Mouse (Mus musculus) stomach, embryonic 14.5 days (tissue): ENCODE results near the gene Pdcd2l. TPM values are rescaled to one million over a fixed set of nuclear protein-coding genes. Genes with fewer than 3 reads are reported as not detected.
A peak's percentile ranks its signal among the peaks of the same experiment; 100 is the strongest.

Experiments used
- ATAC-seq: fragments of 200-750 bp; cut with Nextera tagmentation; 2 replicates; pipeline ENCODE4 v1.8.0; 2017; ENCODE audit warnings: low read depth, moderate TSS enrichment; ENCODE audit not compliant: insufficient number of reproducible peaks, insufficient read depth, low FRiP score
- H3K27ac ChIP-seq: fragments of 300-500 bp; sonication (generic); 2 replicates; pipeline ENCODE4 v1.5.1; 2014; ENCODE audit warnings: mild to moderate bottlenecking, low read length, moderate library complexity, mixed read lengths
- H3K27me3 ChIP-seq: fragments of 300-500 bp; sonication (generic); 2 replicates; pipeline ENCODE4 v1.6.1; 2014; ENCODE audit warnings: low read length, control low read depth, mixed read lengths; ENCODE audit not compliant: control insufficient read depth, insufficient read depth
- H3K36me3 ChIP-seq: fragments of 300-500 bp; sonication (generic); 2 replicates; pipeline ENCODE4 v1.6.1; 2014; ENCODE audit warnings: mild to moderate bottlenecking, control low read depth, low read length, moderate library complexity, mixed read lengths; ENCODE audit not compliant: control insufficient read depth, insufficient read depth
- H3K4me1 ChIP-seq: fragments of 300-500 bp; sonication (generic); 2 replicates; pipeline ENCODE4 v1.6.1; 2014; ENCODE audit warnings: low read length, control low read depth, mixed read lengths; ENCODE audit not compliant: control insufficient read depth, insufficient read depth
- H3K4me2 ChIP-seq: fragments of 300-500 bp; sonication (generic); replicated peaks from 2 replicates; pipeline ENCODE4 v1.6.1; 2014; ENCODE audit warnings: low read depth, low read length, control low read depth
- H3K4me3 ChIP-seq: fragments of 300-500 bp; sonication (generic); 2 replicates; pipeline ENCODE4 v1.5.1; 2014; ENCODE audit warnings: low read depth, low read length, control low read depth
- H3K9ac ChIP-seq: fragments of 300-500 bp; sonication (generic); replicated peaks from 2 replicates; pipeline ENCODE4 v1.6.1; 2014; ENCODE audit warnings: low read depth, mild to moderate bottlenecking, control low read depth, low read length, moderate library complexity, mixed read lengths
- H3K9me3 ChIP-seq: fragments of 300-500 bp; sonication (generic); 2 replicates; pipeline ENCODE4 v1.6.1; 2016; ENCODE audit warnings: low read depth, low read length, control low read depth; ENCODE audit not compliant: control insufficient read depth
- WGBS: fragments of 180-500 bp; shearing (Covaris S2); extraction: QIAGEN DNeasy Blood & Tissue Kit; methylation state at CpG from one replicate; pipeline ENCODE4 v1.1.7; 2014; 5-methylcytosine and 5-hydroxymethylcytosine counted together
- polyA plus RNA-seq: library from polyadenylated mRNA; unstranded; fragments of >200 nt; fragmentation: Nextera tagmentation; extraction: Ambion mirVana; gene quantifications from 2 replicates; pipeline ENCODE4 v1.2.1, GENCODE M21; 2014

Gene Pdcd2l
- polyA plus RNA-seq, 1 experiment from 2014 or later = 64.1 TPM

DNA sequence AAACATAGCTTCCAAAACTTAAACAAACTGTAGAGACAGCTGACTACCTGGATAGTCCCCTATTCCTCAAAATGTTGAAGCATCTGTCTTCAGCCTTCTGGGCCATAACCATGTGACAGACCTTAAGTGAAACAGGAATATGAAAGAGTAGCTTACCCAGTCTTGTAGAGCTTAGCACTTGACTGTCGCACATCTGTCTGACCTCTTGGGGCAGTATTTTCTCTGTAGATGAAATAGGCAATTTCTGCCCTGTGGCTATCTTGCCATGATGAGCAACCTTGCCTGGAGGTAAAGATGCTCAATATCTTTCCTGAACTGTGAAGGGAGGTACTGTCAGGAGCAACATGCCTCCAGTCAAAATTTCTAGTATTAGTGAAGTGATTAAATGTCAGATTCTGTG lies 24.2 kb downstream of the Pdcd2l start:
- ATAC-seq = no peak
- H3K9ac ChIP-seq = no peak overlapping the region
- no peak overlapping the region for H3K4me2 ChIP-seq
- H3K27me3 ChIP-seq = no peaks in the 10 kb centered on the region
- 79% methylated on average over 1 of the region's 1 CpGs for WGBS
- no peaks in the 10 kb centered on the region for H3K9me3 ChIP-seq
- no peak overlapping the region for H3K27ac ChIP-seq
- H3K4me3 ChIP-seq = no peak overlapping the region
- no peaks in the 10 kb centered on the region for H3K4me1 ChIP-seq
- no peaks in the 10 kb centered on the region for H3K36me3 ChIP-seq

DNA sequence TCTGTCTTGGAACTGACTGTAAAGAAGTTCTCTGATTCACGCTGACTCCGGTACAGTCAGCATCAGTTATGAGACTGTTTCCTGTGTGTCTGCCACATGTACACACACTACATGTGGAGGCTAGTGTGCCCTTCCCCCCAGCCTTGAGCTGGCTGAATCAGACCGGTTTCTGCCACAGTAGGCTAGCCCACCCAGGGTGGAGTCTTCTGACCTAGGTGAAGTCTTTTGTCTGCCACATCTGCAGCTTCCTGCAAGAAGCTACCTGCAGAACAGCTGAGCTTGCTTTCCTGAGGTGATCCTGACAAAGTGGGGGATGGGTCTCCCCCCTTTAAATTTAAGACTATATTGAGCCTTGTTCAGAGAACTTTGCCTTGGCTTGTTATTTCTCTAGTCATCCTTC lies 27.0 kb downstream of the Pdcd2l start, which contains the start of gene Uba2:
Gene Uba2 (minus strand): TSS at position 146 of the 400 bp plus-strand sequence.
- Histone ChIP-seq H3K9me3 (no peaks in the 10 kb centered on the region), H3K9ac (peak within 1 kb of the TSS; percentile 95), H3K4me3 (peak within 1 kb of the TSS; percentile 94), H3K4me1 (peaks cover 3% of the 10 kb centered on the region; the same call in 1 of the 2 replicates), H3K36me3 (peaks cover 10% of the 10 kb centered on the region; the same call in 1 of the 2 replicates), H3K27me3 (no peaks in the 10 kb centered on the region), H3K4me2 (peak within 1 kb of the TSS; percentile 85), H3K27ac (peak within 1 kb of the TSS; percentile 90; the same call in 1 of the 2 replicates)
- 70% methylated on average over 3 of the region's 3 CpGs for WGBS
- no peak for ATAC-seq

DNA sequence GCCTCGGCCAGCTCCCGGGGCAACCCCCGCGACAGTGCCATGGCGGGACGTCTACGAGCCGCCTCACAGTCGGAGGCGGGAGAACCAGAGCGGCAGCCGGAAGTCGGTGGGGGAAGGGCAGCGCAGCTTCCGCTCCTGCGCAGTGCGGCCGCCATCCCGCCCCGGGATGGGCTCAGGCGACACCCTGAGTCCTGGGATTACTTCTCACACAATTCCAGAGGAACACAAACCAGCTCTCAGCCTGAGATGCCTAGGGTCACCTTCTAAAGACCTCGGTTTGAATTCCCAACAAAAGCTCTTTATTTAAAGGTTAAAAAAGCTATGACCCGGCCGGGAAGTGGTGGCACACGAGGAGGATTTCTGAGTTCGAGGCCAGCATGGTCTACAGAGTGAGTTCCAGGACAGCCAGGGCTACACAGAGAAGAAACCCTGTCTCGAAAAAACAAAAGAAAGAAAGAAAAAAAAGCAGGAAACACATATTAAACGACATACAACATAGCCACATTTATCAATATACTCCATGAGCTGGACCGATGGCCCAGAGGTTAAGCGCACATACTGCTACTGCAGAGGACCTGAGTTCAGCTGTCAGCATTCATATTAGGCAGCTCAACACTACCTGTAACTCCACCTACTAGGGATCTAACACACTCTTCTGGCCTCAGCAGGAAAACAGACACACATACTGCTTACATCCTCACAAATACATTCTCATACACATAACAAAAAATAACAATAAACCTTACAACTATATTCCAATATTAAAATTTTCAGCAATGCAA lies 27.8 kb downstream of the Pdcd2l start:
- H3K27me3 ChIP-seq = no peaks in the 10 kb centered on the region
- H3K9me3 ChIP-seq = no peaks in the 10 kb centered on the region
- H3K9ac ChIP-seq = peak overlapping the region; percentile 95
- H3K4me2 ChIP-seq = peak overlapping the region; percentile 85
- peak; percentile 96 for ATAC-seq
- peak overlapping the region; percentile 90 for H3K27ac ChIP-seq
- H3K4me1 ChIP-seq = peaks cover 3% of the 10 kb centered on the region; the same call in 1 of the 2 replicates
- peaks cover 15% of the 10 kb centered on the region for H3K36me3 ChIP-seq
- H3K4me3 ChIP-seq = peak overlapping the region; percentile 94
- WGBS = 10% methylated on average over 30 of the region's 30 CpGs

DNA sequence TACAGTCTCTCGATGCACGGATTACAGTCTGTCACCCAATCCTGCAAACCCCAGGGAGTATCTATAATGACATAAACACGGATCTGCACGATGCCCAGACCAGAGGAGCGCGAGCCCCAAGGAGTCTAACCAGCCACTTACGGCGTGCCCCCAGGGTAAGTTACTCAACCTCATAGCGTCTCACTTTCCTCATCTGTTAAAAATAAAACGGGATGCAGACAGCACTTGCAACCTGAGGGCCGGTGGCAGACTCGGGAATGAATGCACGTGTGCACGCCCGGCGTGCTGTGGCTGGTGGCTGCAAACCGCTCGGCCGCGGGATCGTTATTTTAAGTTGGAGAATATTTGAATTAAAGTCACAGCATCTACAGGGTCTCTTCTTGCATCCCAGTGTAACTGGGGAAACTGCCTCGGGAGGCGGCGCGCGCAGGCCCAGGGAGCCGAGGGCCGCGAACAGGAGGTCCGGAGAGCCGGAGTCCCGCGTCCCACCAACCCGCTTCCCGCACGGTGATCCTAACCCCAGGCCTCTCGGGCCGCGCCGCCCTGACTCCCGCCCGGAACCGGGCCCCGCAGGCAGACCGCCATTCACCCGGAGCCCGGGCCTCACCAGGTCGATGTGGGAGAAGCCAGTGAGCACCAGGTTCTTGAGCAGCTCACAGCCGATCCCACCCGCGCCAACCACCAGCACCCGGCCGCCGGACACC lies 28.5 kb downstream of the Pdcd2l start:
- peak overlapping the region; percentile 94 for H3K4me3 ChIP-seq
- peak overlapping the region; percentile 90 for H3K27ac ChIP-seq
- under 1% methylated on average over 54 of the region's 54 CpGs for WGBS
- peak; percentile 76 for ATAC-seq
- peak overlapping the region; percentile 85 for H3K4me2 ChIP-seq
- H3K9ac ChIP-seq = peak overlapping the region; percentile 95
- no peaks in the 10 kb centered on the region for H3K27me3 ChIP-seq
- H3K9me3 ChIP-seq = no peaks in the 10 kb centered on the region
- peaks cover 21% of the 10 kb centered on the region for H3K36me3 ChIP-seq
- H3K4me1 ChIP-seq = peaks cover 3% of the 10 kb centered on the region; the same call in 1 of the 2 replicates

DNA sequence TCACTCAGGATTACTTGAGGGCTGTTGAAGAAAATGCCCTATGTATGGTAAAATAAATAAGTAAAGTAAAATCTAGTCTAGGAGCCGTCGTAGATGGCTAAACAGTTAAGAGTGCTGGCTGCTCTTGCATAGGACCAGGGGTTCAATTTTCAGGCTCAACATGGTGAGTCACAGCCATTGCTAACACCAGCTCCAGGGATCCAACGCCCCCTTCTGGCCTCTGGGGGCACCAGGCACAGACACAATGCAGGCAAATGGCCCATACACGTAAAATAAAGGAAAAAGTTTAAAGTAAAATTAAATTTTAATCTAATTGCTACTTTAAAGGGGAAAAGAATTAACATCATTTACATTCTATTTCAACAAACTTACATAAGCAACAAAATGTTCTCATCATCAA lies 29.6 kb downstream of the Pdcd2l start:
- Histone ChIP-seq H3K36me3 (peaks cover 30% of the 10 kb centered on the region), H3K4me1 (peaks cover 3% of the 10 kb centered on the region; the same call in 1 of the 2 replicates), H3K9ac (no peak overlapping the region), H3K4me3 (no peak overlapping the region), H3K9me3 (no peaks in the 10 kb centered on the region), H3K27me3 (no peaks in the 10 kb centered on the region), H3K4me2 (0 out of 2 replicates have a peak overlapping the region, but pooled peaks have one; percentile 8), H3K27ac (no peak overlapping the region)
- no peak for ATAC-seq
- WGBS = 52% methylated on average over 4 of the region's 4 CpGs

DNA sequence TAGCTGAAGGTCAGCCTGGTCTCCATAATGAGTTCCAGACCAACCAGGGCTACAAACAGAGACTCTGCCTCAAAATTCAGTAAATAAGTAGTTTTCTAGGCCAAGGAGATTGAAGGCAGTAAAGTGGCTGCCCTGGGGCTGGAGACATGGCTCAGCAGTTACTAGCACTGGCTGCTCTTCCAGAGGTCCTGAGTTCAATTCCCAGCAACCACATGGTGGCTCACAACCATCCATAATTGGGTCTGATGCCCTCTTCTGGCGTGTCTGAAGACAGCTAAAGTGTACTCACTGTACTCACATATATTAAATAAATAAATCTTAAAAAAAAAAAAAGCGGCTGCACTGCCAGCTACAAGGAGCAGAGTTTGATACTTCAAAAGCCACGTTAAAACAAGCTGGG lies 30.5 kb downstream of the Pdcd2l start:
- H3K4me3 ChIP-seq = no peak overlapping the region
- H3K9ac ChIP-seq = no peak overlapping the region
- H3K4me2 ChIP-seq = no peak overlapping the region
- no peak overlapping the region for H3K27ac ChIP-seq
- no peaks in the 10 kb centered on the region for H3K9me3 ChIP-seq
- ATAC-seq = no peak
- H3K36me3 ChIP-seq = peaks cover 39% of the 10 kb centered on the region
- 71% methylated on average over 3 of the region's 3 CpGs for WGBS
- H3K4me1 ChIP-seq = peaks cover 3% of the 10 kb centered on the region; the same call in 1 of the 2 replicates
- no peaks in the 10 kb centered on the region for H3K27me3 ChIP-seq

DNA sequence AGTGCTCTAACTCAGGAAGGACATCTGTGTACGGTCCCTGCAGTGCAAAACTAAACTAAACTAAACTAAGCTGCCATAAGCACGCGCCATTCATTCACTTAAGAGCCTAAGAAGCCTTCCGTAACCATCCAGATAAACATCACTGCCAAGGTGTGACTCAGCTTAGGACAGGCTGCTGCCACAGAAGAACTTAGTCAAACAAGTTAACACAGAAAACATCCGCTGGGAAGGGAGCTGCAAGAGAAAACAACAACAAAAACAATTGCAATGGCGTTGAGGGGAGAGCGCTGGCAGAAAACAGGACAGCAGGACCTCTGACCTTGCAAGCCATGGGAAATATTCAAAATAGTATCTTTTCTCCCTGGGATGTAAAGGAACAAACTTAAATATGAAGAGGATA lies 31.8 kb downstream of the Pdcd2l start:
- no peak overlapping the region for H3K4me3 ChIP-seq
- ATAC-seq = no peak
- WGBS = 90% methylated on average over 7 of the region's 7 CpGs

DNA sequence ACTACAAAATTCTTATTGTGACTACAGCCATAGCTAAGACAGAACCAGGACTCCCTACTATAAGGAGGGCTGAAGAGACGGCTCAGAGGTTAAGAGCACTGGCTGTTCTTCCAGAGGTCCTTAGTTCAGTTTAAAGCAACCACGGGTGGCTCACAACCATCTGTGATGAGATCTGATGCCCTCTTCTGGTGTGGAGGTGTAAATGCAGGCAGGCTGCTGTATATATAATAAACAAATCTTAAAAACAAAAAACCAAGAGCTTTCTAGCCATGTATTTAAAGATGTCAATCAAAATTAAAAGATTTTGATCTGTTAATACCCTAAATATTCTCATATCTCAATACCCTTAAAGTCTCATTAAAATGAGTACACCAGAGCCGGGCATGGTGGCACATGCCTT lies 37.3 kb downstream of the Pdcd2l start:
- Histone ChIP-seq H3K4me3 (no peak overlapping the region), H3K27me3 (no peaks in the 10 kb centered on the region), H3K9me3 (no peaks in the 10 kb centered on the region), H3K36me3 (peaks cover 88% of the 10 kb centered on the region), H3K4me1 (no peaks in the 10 kb centered on the region), H3K4me2 (no peak overlapping the region), H3K27ac (no peak overlapping the region), H3K9ac (no peak overlapping the region)
- 91% methylated on average over 3 of the region's 3 CpGs for WGBS
- ATAC-seq = no peak

More for the DNA sequence above, 31.8 kb downstream of the Pdcd2l start:
- no peaks in the 10 kb centered on the region for H3K27me3 ChIP-seq
- H3K4me2 ChIP-seq = no peak overlapping the region
- peaks cover 3% of the 10 kb centered on the region; the same call in 1 of the 2 replicates for H3K4me1 ChIP-seq
- H3K9ac ChIP-seq = no peak overlapping the region
- no peak overlapping the region for H3K27ac ChIP-seq
- no peaks in the 10 kb centered on the region for H3K9me3 ChIP-seq
- peaks cover 52% of the 10 kb centered on the region for H3K36me3 ChIP-seq
